Mouse (Mus musculus) CH12.LX (cell line): ENCODE results near the gene Efcab3. TPM values are rescaled to one million over a fixed set of nuclear protein-coding genes. Genes with fewer than 3 reads are reported as not detected.
"Not testable (repeated sequence)": the region's sequence is repeated elsewhere in the genome, so short reads cannot be mapped to it uniquely, and the experiment has no call there.

Source experiments
- DNase-seq: peaks from one replicate; pipeline ENCODE4 v3.0.0-alpha.2; 2013; ENCODE audit errors: extremely low read depth
- H3K27ac ChIP-seq: 2 replicates; pipeline ENCODE4 v1.5.1; 2012; ENCODE audit warnings: low read depth, mild to moderate bottlenecking, control low read depth, moderate library complexity; ENCODE audit not compliant: insufficient read depth
- H3K27me3 ChIP-seq: replicated peaks from 2 replicates; pipeline ENCODE3; 2012; ENCODE audit warnings: inconsistent platforms
- H3K36me3 ChIP-seq, 2 experiments: replicated peaks in 1 of 2; 2 replicates each; pipeline versions ENCODE3 to v1.6.1; 2012; ENCODE audit warnings: inconsistent platforms in 1 of 2, low read length in 1 of 2, mild to moderate bottlenecking in 1 of 2, mixed read lengths in 1 of 2, moderate library complexity in 1 of 2; ENCODE audit not compliant: control insufficient read depth in 1 of 2, insufficient read depth in 1 of 2
- H3K4me1 ChIP-seq, 2 experiments: 2 replicates each; pipeline ENCODE4 v1.6.1; 2012; ENCODE audit warnings: inconsistent platforms in 1 of 2, moderate library complexity in 1 of 2; ENCODE audit not compliant: insufficient read depth in 2 of 2, control insufficient read depth in 1 of 2
- H3K4me2 ChIP-seq: 2 replicates; pipeline ENCODE4 v1.6.1; 2012; ENCODE audit warnings: low read depth, mild to moderate bottlenecking, control low read depth; ENCODE audit not compliant: poor library complexity, insufficient read depth, severe bottlenecking
- H3K4me3 ChIP-seq, 3 experiments: fragments of 150-350 bp in 1 of 3; sonication (generic) in 1 of 3; replicated peaks in 1 of 3; 2 replicates each; pipeline versions ENCODE3 to v1.5.1; 2011 to 2012; ENCODE audit warnings: low read depth in 2 of 3, low read length in 2 of 3, mild to moderate bottlenecking in 2 of 3, moderate library complexity in 2 of 3, control low read depth in 1 of 3, improper control_type of control experiment in 1 of 3, inconsistent platforms in 1 of 3, mixed read lengths in 1 of 3; ENCODE audit not compliant: poor library complexity in 1 of 3
- H3K79me2 ChIP-seq: replicated peaks from 2 replicates; pipeline ENCODE4 v1.6.1; 2012; ENCODE audit warnings: mild to moderate bottlenecking, moderate library complexity; ENCODE audit not compliant: control insufficient read depth, poor library complexity, insufficient read depth, severe bottlenecking; ENCODE audit errors: extremely low read depth
- H3K9ac ChIP-seq: 2 replicates; pipeline ENCODE4 v1.6.1; 2012; ENCODE audit warnings: low read depth, mild to moderate bottlenecking, control low read depth, moderate library complexity; ENCODE audit not compliant: insufficient read depth
- H3K9me3 ChIP-seq: replicated peaks from 2 replicates; pipeline ENCODE3; 2012; ENCODE audit warnings: low read length, inconsistent platforms, mixed read lengths
- CHD2 ChIP-seq: IDR thresholded peaks from 2 replicates; pipeline ENCODE4 v1.6.1; 2011; ENCODE audit warnings: low read length, improper control_type of control experiment
- CTCF ChIP-seq, 2 experiments: IDR thresholded peaks in 1 of 2; conservative IDR thresholded peaks in 1 of 2; 2 replicates each; pipeline ENCODE4 v1.5.1; 2011 to 2012; ENCODE audit warnings: low read depth in 2 of 2, low read length in 2 of 2, improper control_type of control experiment in 1 of 2, inconsistent platforms in 1 of 2, mild to moderate bottlenecking in 1 of 2, moderate library complexity in 1 of 2
- E2F4 ChIP-seq: IDR thresholded peaks from 2 replicates; pipeline ENCODE4 v1.6.1; 2011; ENCODE audit warnings: low read depth, low read length, improper control_type of control experiment; ENCODE audit not compliant: insufficient replicate concordance
- GABPA ChIP-seq: IDR thresholded peaks from 2 replicates; pipeline ENCODE4 v1.6.1; 2012; ENCODE audit warnings: low read depth, low read length, improper control_type of control experiment, inconsistent platforms; ENCODE audit not compliant: insufficient replicate concordance
- HCFC1 ChIP-seq: IDR thresholded peaks from 2 replicates; pipeline ENCODE4 v1.6.1; 2012; ENCODE audit warnings: low read depth, mild to moderate bottlenecking, inconsistent platforms, low read length, improper control_type of control experiment
- IRF4 ChIP-seq: IDR thresholded peaks from 2 replicates; pipeline ENCODE4 v1.6.1; 2014; ENCODE audit warnings: low read depth, mild to moderate bottlenecking, inconsistent platforms, low read length, improper control_type of control experiment
- JUN ChIP-seq: IDR thresholded peaks from 2 replicates; pipeline ENCODE4 v1.6.1; 2011; ENCODE audit warnings: low read depth, mild to moderate bottlenecking, low read length, improper control_type of control experiment, moderate library complexity; ENCODE audit not compliant: insufficient read depth
- JUND ChIP-seq: conservative IDR thresholded peaks from 2 replicates; pipeline ENCODE4 v1.6.1; 2011; ENCODE audit warnings: low read depth, low read length, improper control_type of control experiment
- KAT2A ChIP-seq: IDR thresholded peaks from 2 replicates; pipeline ENCODE4 v1.6.1; 2012; ENCODE audit warnings: low read length, improper control_type of control experiment, inconsistent platforms; ENCODE audit not compliant: insufficient replicate concordance
- MAX ChIP-seq: IDR thresholded peaks from 2 replicates; pipeline ENCODE4 v1.6.1; 2011; ENCODE audit warnings: low read length, improper control_type of control experiment
- MXI1 ChIP-seq: IDR thresholded peaks from 2 replicates; pipeline ENCODE4 v1.6.1; 2011; ENCODE audit warnings: mild to moderate bottlenecking, low read depth, low read length, improper control_type of control experiment
- MYC ChIP-seq: IDR thresholded peaks from 2 replicates; pipeline ENCODE4 v1.6.1; 2011; ENCODE audit warnings: low read depth, mild to moderate bottlenecking, improper control_type of control experiment, low read length
- NELFE ChIP-seq: IDR thresholded peaks from 2 replicates; pipeline ENCODE4 v1.6.1; 2011; ENCODE audit warnings: low read depth, low read length, improper control_type of control experiment
- POLR2AphosphoS2 ChIP-seq: IDR thresholded peaks from 2 replicates; pipeline ENCODE4 v1.6.1; 2011; ENCODE audit warnings: low read depth, low read length, improper control_type of control experiment
- RAD21 ChIP-seq: IDR thresholded peaks from 2 replicates; pipeline ENCODE4 v1.6.1; 2011; ENCODE audit warnings: low read depth, mild to moderate bottlenecking, low read length, improper control_type of control experiment, moderate library complexity
- SMC3 ChIP-seq: IDR thresholded peaks from 2 replicates; pipeline ENCODE4 v1.6.1; 2011; ENCODE audit warnings: low read depth, low read length, improper control_type of control experiment
- TBP ChIP-seq: conservative IDR thresholded peaks from 2 replicates; pipeline ENCODE4 v1.6.1; 2011; ENCODE audit warnings: low read depth, low read length, improper control_type of control experiment
- UBTF ChIP-seq: IDR thresholded peaks from 2 replicates; pipeline ENCODE4 v1.6.1; 2012; ENCODE audit warnings: low read depth, mild to moderate bottlenecking, inconsistent platforms, low read length, improper control_type of control experiment, moderate library complexity
- USF2 ChIP-seq: conservative IDR thresholded peaks from 2 replicates; pipeline ENCODE4 v1.6.1; 2011; ENCODE audit warnings: low read depth, low read length, improper control_type of control experiment
- ZC3H11A ChIP-seq: IDR thresholded peaks from 2 replicates; pipeline ENCODE4 v1.6.1; 2012; ENCODE audit warnings: low read depth, mild to moderate bottlenecking, inconsistent platforms, low read length, improper control_type of control experiment
- ZKSCAN1 ChIP-seq: IDR thresholded peaks from 2 replicates; pipeline ENCODE4 v1.6.1; 2012; ENCODE audit warnings: low read depth, inconsistent platforms, low read length, improper control_type of control experiment, borderline replicate concordance
- ZMIZ1 ChIP-seq: IDR thresholded peaks from 2 replicates; pipeline ENCODE4 v1.6.1; 2012; ENCODE audit warnings: low read depth, mild to moderate bottlenecking, inconsistent platforms, low read length, improper control_type of control experiment
- ZNF384 ChIP-seq: IDR thresholded peaks from 2 replicates; pipeline ENCODE4 v1.6.1; 2012; ENCODE audit warnings: low read depth, low read length, improper control_type of control experiment, inconsistent platforms
- dilution Hi-C: fragments of 300-500 bp; cut with MboI; formaldehyde crosslinking; loops from 2 replicates; pipeline ENCODE4 v1.14.3; 2020; ENCODE audit warnings: low sequenced_read_pairs; ENCODE audit not compliant: extremely low pct_unique_long_range_greater_than_20kb, extremely low pct_ligation_motif_present
- in situ Hi-C: fragments of 300-500 bp; cut with MboI; formaldehyde crosslinking; loops from 3 replicates; pipeline ENCODE4 v1.14.3; 2019; ENCODE audit warnings: low sequenced_read_pairs, low pct_ligation_motif_present, low pct_unique_long_range_greater_than_20kb, mixed read lengths
- polyA plus RNA-seq: library from polyadenylated mRNA; unstranded; fragments of >175 nt; gene quantifications from 2 replicates; pipeline ENCODE4 v1.2.1, GENCODE M21; 2012; ENCODE audit warnings: low read depth; ENCODE audit not compliant: insufficient read length
- total RNA-seq, 2 experiments: library from RNA; depleted of rRNA; stranded (reverse); fragments of 300-350 nt in 1 of 2; fragments of >200 nt in 1 of 2; gene quantifications; 2 replicates each; pipeline ENCODE4 v1.2.3; 2012 to 2014

Gene Efcab3
- total and polyA plus RNA-seq, 3 experiments = 3.0 to 12.2 (median 5.9) TPM

GRCm38 (mm10) chr11:105030229-105030628, 33.2 kb upstream of the Efcab3 start (continued):
- TF ChIP-seq KAT2A (no peak), CHD2 (peak; percentile 87), USF2 (no peak), ZC3H11A (no peak), RAD21 (no peak), UBTF (no peak), POLR2AphosphoS2 (no peak)

- Histone ChIP-seq H3K9ac (no peak overlapping the region), H3K27me3 (no peaks in the 10 kb centered on the region), H3K79me2 (no peaks in the 10 kb centered on the region), H3K4me3 (no peak overlapping the region), H3K36me3 (no peaks in the 10 kb centered on the region)
- in situ Hi-C loops = loop anchor here (25.0 kb wide), 1 partner anchor 444 kb away; no protein-coding TSS in a partner anchor
- DNase-seq = no peak
- TF ChIP-seq GABPA (no peak), E2F4 (no peak), NELFE (no peak), USF2 (no peak), MAX (no peak)
- TF ChIP-seq, all 38 proteins: peak for 0
- no peak overlapping the region for H3K27ac ChIP-seq
- H3K4me2 ChIP-seq = no peak overlapping the region
- dilution Hi-C loops = no loop called here
- no peaks in the 10 kb centered on the region for H3K9me3 ChIP-seq
- peaks cover 5 to 69% of the 10 kb centered on the region in 2 experiments for H3K4me1 ChIP-seq
Observed at GRCm38 (mm10) chr11:105031103-105031502, 32.3 kb upstream of the Efcab3 start.

GRCm38 (mm10) chr11:105035081-105035480, 28.3 kb upstream of the Efcab3 start:
- in situ Hi-C loops (loop anchor here (25.0 kb wide), 1 partner anchor 448 kb away; no protein-coding TSS in a partner anchor), dilution Hi-C loops (no loop called here)
- no peaks in the 10 kb centered on the region for H3K9me3 ChIP-seq
- H3K79me2 ChIP-seq = no peaks in the 10 kb centered on the region
- H3K4me3 ChIP-seq = no peak overlapping the region
- DNase-seq = no peak
- no peak overlapping the region for H3K27ac ChIP-seq
- TF ChIP-seq JUN (no peak), RAD21 (peak; percentile 16), SMC3 (peak; percentile 61), CTCF (conservative IDR thresholded peaks at IDR 0.05 in 1 of 2, IDR thresholded peaks at IDR 0.05 in 1 of 2; ENCODE audit: low read depth in 2 of 2, low read length in 2 of 2) (peak; percentile 13 to 61; a peak in 2 of 4 replicates), JUND (no peak), MXI1 (no peak), IRF4 (no peak), ZNF384 (no peak), ZMIZ1 (no peak), HCFC1 (no peak), MYC (no peak), TBP (no peak), ZKSCAN1 (no peak)
- TF ChIP-seq, all 38 proteins: peak for 3
- H3K36me3 ChIP-seq = peaks cover 4 to 6% of the 10 kb centered on the region in 2 experiments
- H3K4me2 ChIP-seq = no peak overlapping the region
- peaks cover 0 to 32% of the 10 kb centered on the region in 2 experiments; a peak in 3 of 4 replicates for H3K4me1 ChIP-seq
- no peaks in the 10 kb centered on the region for H3K27me3 ChIP-seq
- H3K9ac ChIP-seq = no peak overlapping the region

- in situ Hi-C loops, H3K9me3 ChIP-seq, H3K4me3 ChIP-seq, H3K27me3 ChIP-seq, H3K4me2 ChIP-seq, H3K27ac ChIP-seq, H3K4me1 ChIP-seq, dilution Hi-C loops, H3K9ac ChIP-seq, H3K79me2 ChIP-seq, DNase-seq, H3K36me3 ChIP-seq: not testable (repeated sequence)
Observed at GRCm38 (mm10) chr11:105112448-105112847, 49.1 kb downstream of the Efcab3 start.
